Mouse (Mus musculus) heart, postnatal 36 days (tissue): ENCODE data around the gene a. TPM values are rescaled to one million over a fixed set of nuclear protein-coding genes. Genes with fewer than 3 reads are reported as not detected.
A peak's percentile ranks its signal among the peaks of the same experiment; 100 is the strongest.
"Not testable (repeated sequence)": the region's sequence is repeated elsewhere in the genome, so short reads cannot be mapped to it uniquely, and the experiment has no call there.

Source experiments
- DNase-seq, 2 experiments: peaks; one replicate each; pipeline ENCODE4 v3.0.0; 2021 to 2022
- intact Hi-C: fragments of 180-260 bp; cut with DNase I; formaldehyde crosslinking; loops from one replicate; pipeline ENCODE4 v1.15.1; 2025
- total RNA-seq, 2 experiments: library from RNA; stranded (reverse); gene quantifications; 2 replicates each; pipeline ENCODE4 v1.2.3; 2021

Gene a
- total RNA-seq, 2 experiments from 2014 or later = not detected

DNA sequence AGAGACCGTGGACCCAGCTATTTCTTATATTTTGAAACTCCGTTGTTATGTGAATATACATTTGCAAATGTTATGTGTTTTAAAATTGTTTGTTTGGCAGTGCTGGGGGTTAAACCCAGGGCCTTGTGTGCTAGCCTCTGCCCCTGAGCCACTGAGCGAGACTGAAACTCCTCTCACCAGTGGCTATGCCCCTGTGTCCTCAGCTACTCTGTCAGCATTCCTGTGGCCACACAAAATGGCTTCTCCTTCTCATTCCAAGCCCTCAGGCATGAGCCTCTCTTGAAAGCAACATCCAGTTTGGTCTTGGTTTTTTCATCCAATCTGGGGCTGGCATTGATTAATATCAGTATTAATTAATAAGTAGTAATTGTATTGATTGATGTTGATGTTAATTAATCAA is 168.7 kb downstream of the a start:
- no peak for DNase-seq
- intact Hi-C loops = no loop called here

DNA sequence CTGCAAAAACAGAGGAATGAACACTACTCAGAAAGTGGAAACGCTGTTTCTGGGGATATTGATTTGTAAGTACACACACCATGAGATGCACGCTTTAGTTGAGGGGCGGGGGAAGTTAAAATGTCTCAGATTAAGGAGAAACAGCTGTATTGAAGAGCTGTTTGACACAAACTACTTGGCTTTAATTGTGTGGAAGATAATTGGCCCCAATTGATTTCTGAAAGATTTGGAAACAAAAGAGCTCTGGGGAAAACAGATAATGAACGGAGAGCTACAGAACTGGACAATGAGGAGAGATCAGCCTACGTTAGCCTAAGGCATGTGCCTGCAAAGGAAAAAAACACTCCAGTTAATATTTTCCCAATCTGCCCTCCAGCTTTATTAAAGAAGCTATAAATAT is 172.0 kb downstream of the a start:
- intact Hi-C loops = no loop called here

DNA sequence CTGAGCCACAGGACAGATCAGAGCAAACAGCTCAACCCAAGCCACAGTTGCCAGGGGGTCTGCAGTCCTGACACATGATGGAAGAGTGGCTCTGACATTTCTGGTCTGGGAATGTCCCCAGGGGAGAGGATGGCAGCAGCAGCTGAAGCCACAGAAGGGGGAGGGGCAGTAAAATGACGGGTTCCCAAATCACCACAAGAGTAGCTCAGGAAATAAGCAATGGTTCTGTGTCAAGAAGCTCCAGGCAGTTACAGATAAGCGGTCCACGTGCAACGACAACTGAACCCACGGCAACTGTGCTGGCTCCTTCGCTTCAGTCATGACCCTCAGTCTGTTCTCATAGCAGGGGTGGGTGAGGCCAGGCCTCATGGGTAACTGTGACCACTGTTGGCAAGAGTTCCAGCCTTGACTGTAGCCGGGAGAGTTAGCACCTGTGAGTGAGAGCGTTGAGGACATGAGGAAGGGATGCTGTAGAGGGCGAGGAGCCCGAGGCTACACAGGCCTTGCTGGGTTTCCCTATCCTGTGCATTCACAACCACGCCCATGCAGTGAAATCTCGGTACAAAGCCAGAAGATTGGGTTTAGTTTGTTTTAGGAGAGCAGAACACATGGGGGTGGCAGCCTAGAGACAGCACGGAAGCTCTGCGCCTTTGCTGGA is 178.7 kb downstream of the a start:
- intact Hi-C loops, DNase-seq: not testable (repeated sequence)

More for the DNA sequence above, 172.0 kb downstream of the a start:
- no peak for DNase-seq

DNA sequence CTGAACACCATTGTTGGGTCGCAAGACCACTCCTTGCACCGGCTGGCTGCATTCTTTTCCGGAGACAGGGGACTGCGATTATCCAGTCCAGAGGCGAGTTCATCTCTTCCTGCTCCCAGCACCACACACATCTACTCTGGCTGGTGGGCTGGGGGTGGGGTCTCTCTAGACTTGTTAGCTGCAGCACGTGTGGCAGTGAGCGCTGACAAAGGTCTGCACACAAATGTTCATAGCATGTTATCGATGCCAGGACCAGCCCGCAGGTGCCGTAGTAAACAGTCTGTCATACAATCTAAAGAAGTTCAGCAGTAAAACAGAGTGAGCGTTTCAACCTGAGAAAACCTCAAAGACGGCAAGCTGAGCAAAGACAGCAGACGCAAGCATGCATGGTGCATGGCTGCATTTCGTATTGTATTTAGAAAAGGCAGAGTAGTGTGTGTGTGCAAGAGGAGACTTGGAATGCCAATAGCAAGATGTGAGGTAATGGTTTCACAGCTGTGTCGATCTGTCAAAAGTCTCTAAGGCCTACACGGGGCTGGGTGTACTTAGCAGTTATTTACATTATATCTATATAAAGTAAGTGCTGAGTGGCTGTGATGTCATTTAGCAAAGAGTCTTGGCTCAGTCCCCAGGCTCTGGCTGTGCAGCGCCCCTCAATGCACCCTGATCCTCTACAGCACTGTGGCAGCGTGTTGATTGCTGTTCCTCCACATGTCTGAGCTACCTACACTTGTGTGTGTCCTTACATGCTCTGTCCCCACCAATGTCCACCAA is 180.9 kb downstream of the a start:
- no peak for DNase-seq
- intact Hi-C loops = no loop called here

DNA sequence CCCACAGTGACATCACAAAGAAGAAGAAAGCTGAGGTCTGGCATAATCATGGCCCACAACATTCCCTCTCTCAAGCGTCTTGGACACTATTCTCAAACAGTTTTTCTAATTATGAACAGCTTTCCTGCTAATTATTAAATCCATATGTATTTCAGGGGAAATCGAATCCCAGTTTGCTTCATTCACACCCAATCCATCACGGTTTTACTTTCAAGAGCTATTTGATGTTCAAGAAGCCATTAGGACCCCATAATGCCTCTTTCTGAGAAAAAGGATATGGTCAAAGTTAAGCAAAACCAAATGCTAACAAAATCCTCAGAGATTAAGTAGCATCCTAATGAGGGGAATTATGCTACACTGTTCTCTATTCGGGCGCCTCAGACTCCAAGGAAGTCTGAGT is 181.8 kb downstream of the a start:
- intact Hi-C loops = no loop called here
- DNase-seq = no peak

DNA sequence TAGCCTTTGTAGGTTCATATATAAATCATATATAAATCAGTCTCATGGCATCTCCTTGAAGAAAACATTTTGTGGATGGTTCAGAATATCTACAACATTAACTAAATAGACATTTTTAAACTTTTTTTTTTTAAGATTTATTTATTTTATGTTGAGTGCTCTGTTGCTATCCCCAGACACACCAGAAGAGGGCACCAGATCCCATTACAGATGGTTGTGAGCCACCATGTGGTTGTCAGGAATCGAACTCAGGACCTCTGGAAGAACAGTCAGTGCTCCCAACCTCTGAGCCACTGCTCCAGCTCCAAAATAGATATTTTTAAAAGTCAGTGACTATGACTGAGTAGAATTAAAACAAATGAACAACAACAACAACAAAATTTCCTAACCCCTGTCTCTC is 195.4 kb downstream of the a start:
- no peak for DNase-seq
- intact Hi-C loops = no loop called here

DNA sequence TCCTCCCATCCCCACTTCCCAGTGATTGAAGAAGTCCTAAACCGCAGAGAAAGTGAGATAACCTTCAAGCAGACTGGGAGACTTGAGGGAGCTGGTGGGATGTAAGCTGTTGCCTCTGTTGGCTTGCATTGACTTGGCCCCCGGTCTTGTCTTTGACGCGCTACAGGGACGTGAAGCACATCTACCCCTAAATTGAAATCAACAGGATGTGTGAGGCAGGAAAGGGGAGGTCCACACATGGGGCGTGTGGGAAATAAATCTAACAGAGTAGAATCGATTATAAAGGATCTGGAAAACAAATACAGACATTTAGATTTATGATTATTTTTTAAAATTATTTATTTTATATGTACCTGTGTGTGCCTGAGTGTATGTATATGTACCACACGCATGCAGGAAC is 200.2 kb downstream of the a start:
- no peak for DNase-seq

DNA sequence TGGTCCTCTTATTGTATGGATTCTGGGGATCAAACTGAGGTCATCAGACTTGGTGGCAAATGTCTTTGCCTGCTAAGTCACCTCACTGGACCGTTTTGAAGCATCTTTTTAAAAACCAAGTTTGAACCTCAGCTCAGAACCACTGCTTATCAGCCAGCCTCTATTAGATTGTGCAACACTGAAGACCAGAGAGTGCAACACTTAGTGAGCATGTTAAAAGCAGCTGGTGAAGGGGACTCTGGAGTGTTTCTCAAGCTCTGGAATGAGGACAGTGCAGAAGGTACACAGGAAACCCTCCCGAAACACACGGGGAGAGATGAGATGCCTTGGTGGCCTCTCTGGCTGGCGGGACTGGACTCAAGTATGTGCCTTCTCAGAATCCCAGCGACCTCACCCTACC is 200.9 kb downstream of the a start:
- intact Hi-C loops = no loop called here
- DNase-seq = no peak

More for the DNA sequence above, 200.2 kb downstream of the a start:
- intact Hi-C loops = no loop called here

DNA sequence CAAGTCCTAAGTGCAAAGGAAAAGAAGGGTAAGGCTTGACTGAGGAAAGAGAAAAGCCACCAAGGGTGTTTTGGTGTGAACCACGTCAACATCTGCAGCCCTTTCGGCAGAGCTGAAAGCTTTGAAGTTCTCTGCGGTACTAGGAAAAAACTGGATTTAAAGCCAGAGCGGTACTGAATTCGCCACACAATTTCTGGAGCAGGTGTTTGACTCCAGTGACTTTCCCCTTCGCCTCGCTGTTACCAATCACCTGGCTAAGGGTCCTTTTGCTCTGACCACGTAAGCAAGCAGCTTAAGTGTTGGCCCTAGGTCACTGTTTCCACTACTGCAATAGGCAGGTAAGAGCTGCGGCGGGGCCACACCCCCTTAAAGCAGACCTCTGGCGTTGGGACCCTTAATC is 214.3 kb downstream of the a start:
- intact Hi-C loops = no loop called here
- no peak for DNase-seq

DNA sequence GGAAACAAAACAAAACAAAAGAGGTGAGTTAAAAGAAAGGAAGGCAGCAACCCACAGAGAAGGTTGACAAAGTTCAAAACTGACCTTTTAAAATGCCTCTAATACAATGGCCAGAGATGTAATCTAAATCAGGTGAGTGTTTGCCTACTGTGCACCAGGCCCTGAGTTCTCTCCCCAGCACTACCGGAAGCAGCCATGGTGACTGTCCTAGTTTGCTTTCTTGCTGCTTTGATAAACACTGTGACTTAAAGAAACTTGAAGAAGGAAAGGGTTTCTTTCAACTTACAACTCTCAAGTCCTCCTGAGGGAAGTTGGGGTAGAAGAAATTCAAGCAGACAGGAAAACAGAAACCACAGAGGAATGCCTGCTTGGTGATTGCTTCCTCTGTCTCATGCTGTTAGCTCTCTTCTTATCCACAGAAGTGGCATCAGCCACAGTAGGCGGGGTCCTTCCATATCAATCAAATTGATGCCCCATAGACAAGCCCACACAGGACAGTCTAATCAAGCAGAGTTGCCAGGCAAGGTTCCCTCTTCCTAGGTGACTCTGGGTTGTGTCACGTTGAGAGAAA is 220.0 kb downstream of the a start:
- DNase-seq = no peak
- intact Hi-C loops = no loop called here

DNA sequence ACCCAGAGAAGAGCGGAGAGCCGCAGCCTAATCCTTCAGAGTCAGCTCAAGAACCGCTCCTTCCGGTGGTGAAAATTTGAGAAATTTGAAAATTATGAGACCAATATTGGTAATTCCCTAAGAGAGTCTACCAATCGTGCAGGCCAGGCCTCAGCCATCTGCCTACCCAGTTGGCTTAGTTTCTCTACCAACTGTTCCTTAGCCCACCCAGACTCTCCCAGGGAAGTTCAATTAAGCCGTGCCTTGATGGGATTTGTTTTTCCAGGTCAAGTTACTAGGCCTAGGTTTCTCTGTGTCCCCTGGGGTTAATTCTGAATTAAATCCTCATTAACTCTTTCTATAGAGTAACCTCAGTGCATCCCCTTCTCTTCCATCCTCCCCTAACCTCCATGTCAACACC is 221.8 kb downstream of the a start:
- intact Hi-C loops = no loop called here
- DNase-seq = no peak

DNA sequence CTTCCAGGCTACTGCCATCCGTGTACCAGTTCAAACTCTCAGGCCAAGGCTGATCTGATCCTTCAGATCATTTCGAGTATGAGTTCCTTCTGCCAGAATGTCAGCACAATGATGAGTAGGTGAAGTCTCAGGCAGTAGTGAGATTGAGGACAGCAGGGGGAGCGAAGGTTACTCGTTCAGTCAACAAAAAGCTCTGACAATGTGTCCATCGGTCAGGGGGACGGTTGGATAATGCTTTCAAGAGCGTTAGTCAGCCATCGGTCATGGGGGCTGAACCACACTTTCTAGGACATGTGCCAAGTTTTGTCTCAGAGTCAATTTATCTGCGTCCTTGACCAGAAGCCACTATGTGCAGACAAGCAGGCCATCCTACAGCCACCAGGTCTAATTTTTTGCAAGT is 225.5 kb downstream of the a start:
- intact Hi-C loops, DNase-seq: not testable (repeated sequence)

DNA sequence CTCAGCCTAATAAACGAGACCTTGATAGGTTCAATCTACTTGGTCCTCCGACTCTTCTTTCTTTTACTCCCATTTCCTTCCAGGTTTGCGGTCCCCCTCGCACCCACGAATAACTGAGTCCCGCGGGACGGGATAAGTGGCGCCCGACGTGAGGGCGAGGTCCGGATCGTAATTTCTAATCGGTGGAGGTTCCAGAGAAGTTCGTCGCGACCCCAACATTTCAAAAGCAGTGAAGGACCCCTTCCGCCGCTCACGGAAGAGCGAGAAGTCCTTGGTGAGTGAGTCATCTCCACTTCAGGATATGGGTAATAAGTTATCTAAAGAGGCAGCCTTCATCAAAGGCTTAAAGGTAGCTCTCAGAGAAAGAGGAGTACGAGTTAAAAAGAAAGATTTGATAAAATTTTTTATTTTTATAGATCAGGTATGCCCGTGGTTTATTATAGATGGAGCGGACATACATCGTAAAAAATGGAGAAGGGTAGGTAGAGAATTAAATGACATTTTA is 227.1 kb downstream of the a start, which contains the start of gene Gm14226:
Gm14226 (plus strand) TSS at position 16 of the 505 bp plus-strand sequence.
- DNase-seq, intact Hi-C loops: not testable (repeated sequence)

DNA sequence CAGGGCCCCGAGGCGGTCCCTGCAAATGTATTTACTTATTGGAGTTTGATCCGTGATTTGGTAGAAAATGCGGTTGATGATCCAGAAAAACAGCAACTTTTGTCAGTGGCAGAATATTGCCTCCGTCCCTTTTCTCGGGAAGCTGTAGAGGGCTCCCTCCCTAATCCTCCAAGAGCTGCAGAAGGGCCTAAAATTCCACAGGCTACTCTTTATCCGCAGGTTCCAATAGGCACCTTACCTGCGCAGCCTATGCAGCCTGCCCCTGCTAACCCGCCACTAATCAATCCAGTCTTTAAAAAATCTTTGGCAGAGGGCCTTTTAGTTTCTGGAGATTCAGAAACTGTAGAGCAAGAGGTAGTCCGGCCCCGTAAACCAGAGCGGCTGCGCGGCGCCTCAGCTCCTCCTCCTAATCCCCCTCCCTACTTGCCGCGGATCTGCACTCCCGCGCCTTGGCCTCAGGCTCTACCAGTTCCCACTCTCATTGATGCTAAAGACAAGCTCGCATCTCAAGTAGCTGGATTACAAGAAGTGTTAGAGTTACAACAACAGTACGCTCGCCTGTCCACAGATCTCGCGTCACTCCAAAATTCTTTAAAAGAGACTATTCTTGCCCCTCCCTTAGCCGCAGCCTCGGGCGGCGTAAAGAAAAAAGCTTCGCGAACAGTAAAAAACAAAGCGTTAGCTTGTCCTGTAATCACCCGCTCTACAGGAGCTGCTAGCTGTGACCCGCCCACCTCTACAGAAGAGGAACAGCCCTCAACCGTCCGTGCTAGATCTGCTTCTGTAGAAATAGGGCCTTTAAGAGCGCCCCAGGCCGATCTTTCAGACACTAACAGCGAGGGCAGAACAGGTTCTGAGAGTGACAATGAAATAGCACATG is 227.8 kb downstream of the a start:
- intact Hi-C loops = no loop called here
- peak; percentile 57 to 63 for DNase-seq

DNA sequence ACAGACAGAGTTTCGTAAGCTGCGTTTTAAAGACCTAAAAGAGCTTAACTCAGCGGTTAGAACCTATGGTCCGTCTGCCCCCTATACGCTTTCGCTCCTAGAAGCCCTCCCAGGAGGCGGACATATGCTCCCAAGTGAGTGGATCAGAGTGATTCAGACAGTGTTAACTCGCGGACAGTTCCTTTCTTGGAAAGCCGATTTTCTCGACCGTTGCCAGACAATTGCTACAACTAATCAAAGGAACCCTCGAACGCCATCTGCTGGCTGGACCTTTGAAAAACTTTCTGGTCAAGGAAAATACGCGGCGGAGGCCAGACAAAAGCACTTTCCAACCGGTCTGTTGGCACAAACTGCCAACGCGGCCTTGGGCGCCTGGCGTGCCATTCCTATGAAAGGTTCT is 228.5 kb downstream of the a start:
- peak; percentile 90 to 92 for DNase-seq
- intact Hi-C loops = no loop called here

DNA sequence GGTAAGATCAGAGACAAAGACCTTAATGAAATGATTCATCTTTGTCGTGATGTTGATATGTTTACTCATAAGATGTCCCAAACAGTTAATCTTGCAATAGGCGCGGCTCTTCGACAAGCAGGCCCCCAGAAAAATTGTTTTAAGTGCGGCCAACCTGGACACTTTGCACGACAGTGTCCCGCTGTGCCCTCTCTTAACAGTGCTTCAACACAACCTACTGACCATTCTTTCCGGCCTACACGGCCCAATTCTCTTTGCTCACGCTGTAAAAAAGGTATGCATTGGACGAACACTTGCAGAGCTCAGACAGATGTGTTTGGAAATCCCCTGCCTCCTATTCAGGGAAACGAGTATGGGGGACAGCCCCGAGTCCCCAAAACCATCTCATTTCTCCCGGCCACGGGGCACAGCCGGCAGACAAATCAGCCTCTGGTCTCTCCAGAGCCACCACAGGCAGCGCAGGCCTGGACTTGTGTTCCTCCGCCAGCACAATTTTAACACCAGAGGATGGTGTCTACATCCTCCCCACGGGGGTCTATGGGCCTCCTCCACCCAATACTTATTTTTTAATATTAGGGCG is 229.1 kb downstream of the a start:
- DNase-seq, intact Hi-C loops: not testable (repeated sequence)

DNA sequence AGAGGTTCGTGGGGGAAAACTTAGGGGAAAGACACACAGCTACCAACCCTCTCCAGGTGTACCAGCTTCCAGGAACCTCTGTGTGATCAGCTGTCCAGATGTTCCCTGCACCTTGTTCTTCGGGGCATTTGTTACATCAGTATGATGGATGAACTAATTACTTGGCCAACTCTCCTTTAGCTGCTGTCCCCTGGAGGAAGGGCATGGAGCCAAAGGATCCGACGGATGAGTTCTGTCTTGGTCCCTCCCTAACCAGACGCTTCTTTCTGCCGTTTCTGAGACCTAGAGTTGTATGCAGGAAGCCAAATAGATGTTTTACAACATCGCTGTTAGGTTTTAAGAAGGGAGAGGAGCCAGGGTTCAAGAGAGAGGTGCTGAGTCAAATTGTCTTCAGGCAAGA is 239.6 kb downstream of the a start:
- intact Hi-C loops = loop anchor here (1.0 kb wide), 1 partner anchor 17 kb away; no protein-coding TSS in a partner anchor

DNA sequence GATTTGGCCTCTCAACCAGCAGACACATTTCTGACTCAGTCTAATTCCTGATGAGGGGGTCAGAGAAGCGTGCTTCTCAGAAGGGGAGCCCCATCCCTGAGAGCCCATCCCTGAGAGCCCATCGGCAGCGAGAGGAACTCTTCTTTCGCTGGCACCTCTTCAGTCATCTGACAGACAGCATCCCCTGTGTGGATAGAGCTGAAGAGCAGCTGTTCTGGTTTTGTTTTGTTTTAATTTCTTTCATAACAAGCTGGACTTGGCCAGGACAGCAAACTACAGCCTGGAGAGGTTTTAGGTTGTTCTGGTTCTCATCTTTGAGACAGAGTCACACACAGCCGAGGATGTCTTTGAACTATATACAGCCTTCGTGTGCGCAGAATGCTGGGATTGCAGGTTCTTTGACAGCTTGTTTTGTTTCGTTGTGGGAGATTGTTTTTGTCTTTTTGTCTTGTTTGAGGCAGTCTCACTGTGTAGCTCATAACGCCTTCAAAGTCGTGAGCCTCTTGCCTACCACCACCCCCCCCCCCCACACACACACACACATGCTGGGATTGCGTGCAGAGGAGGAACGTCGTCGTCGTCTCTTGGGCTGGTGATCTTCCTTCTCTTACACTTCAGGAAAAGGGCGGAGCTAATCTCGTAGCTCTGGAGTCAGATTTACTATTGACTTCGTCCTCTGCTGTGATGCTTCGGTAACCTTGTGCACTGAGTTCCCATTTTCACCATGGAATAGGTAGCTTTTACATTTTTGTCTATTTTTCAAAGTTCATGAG is 241.9 kb downstream of the a start:
- DNase-seq = no peak
- intact Hi-C loops = no loop called here

More for the DNA sequence above, 239.6 kb downstream of the a start:
- DNase-seq = no peak

DNA sequence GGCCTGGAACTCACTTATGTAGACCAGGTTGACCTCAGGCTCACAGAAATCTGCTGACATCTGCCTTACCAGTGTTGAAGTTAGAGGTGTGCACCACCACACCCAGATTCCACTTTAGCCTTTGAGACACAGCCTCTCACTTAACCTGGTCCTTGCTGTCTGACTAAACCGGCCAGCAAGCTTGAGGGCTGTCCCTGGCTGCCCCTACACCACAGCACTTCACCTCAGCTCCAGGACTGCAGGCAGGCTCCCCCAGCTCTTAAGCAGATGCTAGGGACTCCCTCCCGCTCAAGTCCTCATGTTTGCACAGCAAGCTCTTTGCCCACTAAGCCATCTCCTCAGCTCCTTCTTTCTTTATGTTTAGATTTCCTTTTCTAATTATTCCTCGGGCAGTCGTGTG is 248.8 kb downstream of the a start:
- intact Hi-C loops = no loop called here
- DNase-seq = no peak
